Mouse (Mus musculus) E14TG2a.4 (cell line): Measurements from ENCODE around the gene Pacrg.

Experiments used
- H3K27me3 ChIP-seq: 2 replicates; pipeline ENCODE4 v1.6.1; 2014; ENCODE audit warnings: low read length, control low read depth; ENCODE audit not compliant: insufficient read depth
- H3K36me3 ChIP-seq: 2 replicates; pipeline ENCODE4 v1.6.1; 2014; ENCODE audit warnings: low read length, control low read depth; ENCODE audit not compliant: insufficient read depth
- H3K4me1 ChIP-seq: replicated peaks from 2 replicates; pipeline ENCODE4 v1.6.1; 2014; ENCODE audit warnings: low read depth, low read length, control low read depth
- H3K4me3 ChIP-seq: replicated peaks from 2 replicates; pipeline ENCODE4 v1.5.1; 2014; ENCODE audit warnings: mild to moderate bottlenecking, low read length
- H3K9me3 ChIP-seq: 2 replicates; pipeline ENCODE4 v1.6.1; 2014; ENCODE audit warnings: low read length, control low read depth
- CTCF ChIP-seq: conservative IDR thresholded peaks from 2 replicates; pipeline ENCODE4 v1.5.1; 2014; ENCODE audit warnings: low read length
- NANOG ChIP-seq: IDR thresholded peaks from 2 replicates; pipeline ENCODE4 v1.6.1; 2014; ENCODE audit warnings: borderline replicate concordance, low read length, mixed read lengths
- POU5F1 ChIP-seq: IDR thresholded peaks from 2 replicates; pipeline ENCODE4 v1.6.1; 2014; ENCODE audit warnings: low read length, borderline replicate concordance

Pacrg gene

GRCm38 (mm10) chr17:10840148-10840707, at the start of gene Pacrg, which contains the start of gene Prkn:
Gene Pacrg, minus strand, starts transcription at chr17:10840311.
Gene Prkn, plus strand, starts transcription at chr17:10840384.
- H3K4me3 ChIP-seq = peak within 1 kb of the TSS; percentile 85
- H3K36me3 ChIP-seq = no peaks in the 10 kb centered on the region
- no peaks in the 10 kb centered on the region for H3K9me3 ChIP-seq
- peaks cover 3% of the 10 kb centered on the region; the same call in 1 of the 2 replicates for H3K27me3 ChIP-seq
- peaks cover 12% of the 10 kb centered on the region for H3K4me1 ChIP-seq
- TF ChIP-seq POU5F1 = no peak
- no peak for TF ChIP-seq CTCF
- no peak for TF ChIP-seq NANOG

GRCm38 (mm10) chr17:10887924-10888323, 47.8 kb upstream of the Pacrg start:
- H3K9me3 ChIP-seq = 0 out of 2 replicates have a peak, but pooled peaks cover 4% of the 10 kb centered on the region
- TF ChIP-seq CTCF (no peak), NANOG (no peak), POU5F1 (no peak)
- no peaks in the 10 kb centered on the region for H3K36me3 ChIP-seq
- no peak overlapping the region for H3K4me3 ChIP-seq
- H3K27me3 ChIP-seq = no peaks in the 10 kb centered on the region
- H3K4me1 ChIP-seq = no peaks in the 10 kb centered on the region

- Histone ChIP-seq H3K27me3 (no peaks in the 10 kb centered on the region), H3K4me3 (no peak overlapping the region), H3K9me3 (peaks cover 12% of the 10 kb centered on the region), H3K36me3 (no peaks in the 10 kb centered on the region), H3K4me1 (no peaks in the 10 kb centered on the region)
- no peak for TF ChIP-seq NANOG
- no peak for TF ChIP-seq POU5F1
- no peak for TF ChIP-seq CTCF
Measured at GRCm38 (mm10) chr17:10882260-10882659, 42.1 kb upstream of the Pacrg start.

- TF ChIP-seq NANOG (no peak), POU5F1 (no peak), CTCF (no peak)
- Histone ChIP-seq H3K4me1 (no peaks in the 10 kb centered on the region), H3K9me3 (peaks cover 12% of the 10 kb centered on the region), H3K27me3 (no peaks in the 10 kb centered on the region), H3K4me3 (no peak overlapping the region), H3K36me3 (no peaks in the 10 kb centered on the region)
Measured at GRCm38 (mm10) chr17:10878986-10879385, 38.9 kb upstream of the Pacrg start.

GRCm38 (mm10) chr17:10874208-10875187, 34.4 kb upstream of the Pacrg start:
- Histone ChIP-seq H3K36me3 (no peaks in the 10 kb centered on the region), H3K27me3 (no peaks in the 10 kb centered on the region), H3K9me3 (no peaks in the 10 kb centered on the region), H3K4me3 (no peak overlapping the region), H3K4me1 (no peaks in the 10 kb centered on the region)
- no peak for TF ChIP-seq POU5F1
- no peak for TF ChIP-seq NANOG
- TF ChIP-seq CTCF = no peak

- no peak for TF ChIP-seq POU5F1
- TF ChIP-seq NANOG = no peak
- no peak for TF ChIP-seq CTCF
- Histone ChIP-seq H3K27me3 (no peaks in the 10 kb centered on the region), H3K36me3 (no peaks in the 10 kb centered on the region), H3K4me1 (no peaks in the 10 kb centered on the region), H3K4me3 (no peak overlapping the region), H3K9me3 (no peaks in the 10 kb centered on the region)
Measured at GRCm38 (mm10) chr17:10854207-10854606, 14.1 kb upstream of the Pacrg start.

- TF ChIP-seq CTCF = peak; percentile 41
- no peak for TF ChIP-seq NANOG
Measured at GRCm38 (mm10) chr17:10840731-10841201, 655 bp upstream of the Pacrg start.

GRCm38 (mm10) chr17:10818971-10819370, 21.1 kb downstream of the Pacrg start:
- Histone ChIP-seq H3K36me3 (no peaks in the 10 kb centered on the region), H3K4me1 (no peaks in the 10 kb centered on the region), H3K27me3 (no peaks in the 10 kb centered on the region), H3K4me3 (no peak overlapping the region), H3K9me3 (no peaks in the 10 kb centered on the region)
- TF ChIP-seq NANOG (no peak), POU5F1 (no peak), CTCF (no peak)

More at GRCm38 (mm10) chr17:10840731-10841201, 655 bp upstream of the Pacrg start:
- no peaks in the 10 kb centered on the region for H3K36me3 ChIP-seq
- peak overlapping the region; percentile 85 for H3K4me3 ChIP-seq
- H3K27me3 ChIP-seq = peaks cover 3% of the 10 kb centered on the region; the same call in 1 of the 2 replicates
- H3K4me1 ChIP-seq = peaks cover 12% of the 10 kb centered on the region
- no peaks in the 10 kb centered on the region for H3K9me3 ChIP-seq
